Mouse (Mus musculus): ENCODE measurements around the gene Cdc42ep1.
A peak's percentile ranks its signal among the peaks of the same experiment; 100 is the strongest.

DNA sequence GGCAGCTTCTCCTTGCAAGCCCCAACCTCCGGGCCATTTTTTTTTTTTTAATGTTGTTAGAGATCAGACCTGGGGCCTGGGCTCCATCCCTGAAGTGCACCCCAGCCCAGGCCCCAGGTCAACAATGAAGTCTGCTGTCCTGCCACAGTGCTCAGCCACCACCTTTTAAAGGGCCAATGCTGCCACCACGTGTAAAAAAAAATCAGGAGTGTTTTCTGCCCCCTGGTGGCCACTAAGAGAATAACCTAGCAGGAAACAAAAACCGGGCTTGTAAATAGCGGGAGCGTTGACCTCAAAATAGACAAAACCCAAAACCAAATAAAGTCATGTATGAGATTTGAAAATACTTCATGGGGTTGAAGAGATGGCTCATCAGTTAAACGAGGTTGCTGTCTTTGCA, 27.4 kb downstream of the Cdc42ep1 start:
- TF ChIP-seq CTCF (IDR thresholded peaks at IDR 0.05 in 2 of 3, conservative IDR thresholded peaks at IDR 0.05 in 1 of 3; ENCODE audit: control insufficient read depth in 1 of 3, insufficient read depth in 1 of 3, low read depth in 2 of 3, low read length in 3 of 3, poor library complexity in 1 of 3, severe bottlenecking in 1 of 3) (peak; percentile 55 to 91 (median 68)), POLR2A (IDR thresholded peaks at IDR 0.05; ENCODE audit: control insufficient read depth in 1 of 2, insufficient read depth in 1 of 2, low read depth in 1 of 2, low read length in 2 of 2, poor library complexity in 1 of 2) (no peak), USF2 (IDR thresholded peaks at IDR 0.05; ENCODE audit: borderline replicate concordance in 1 of 2, insufficient read depth in 1 of 2, low read depth in 1 of 2, low read length in 2 of 2) (no peak), POLR2AphosphoS2 (IDR thresholded peaks at IDR 0.05; ENCODE audit: low read length) (no peak)

All from MEL (cell line).